Mouse (Mus musculus): ENCODE data around the gene Cfap99. TPM values are rescaled to one million over a fixed set of nuclear protein-coding genes. Genes with fewer than 3 reads are reported as not detected.

Gene Cfap99
- polyA plus RNA-seq, 1 experiment from 2014 or later: not detected

GRCm38 (mm10) chr5:34259172-34259816, 29.1 kb upstream of the Cfap99 start:
- 0 out of 2 replicates have a peak, but pooled peaks cover under 1% of the 10 kb centered on the region for H3K4me1 ChIP-seq
- no peak overlapping the region for H3K4me3 ChIP-seq (replicated peaks)
- no peak overlapping the region for H3K9ac ChIP-seq
- WGBS: 73% methylated on average over 3 of the region's 3 CpGs
- no peaks in the 10 kb centered on the region for H3K9me3 ChIP-seq (replicated peaks)
- no peak for ATAC-seq (replicated peaks; ENCODE audit: low FRiP score)
- H3K36me3 ChIP-seq: no peaks in the 10 kb centered on the region
- H3K27ac ChIP-seq: no peak overlapping the region
- H3K27me3 ChIP-seq: no peaks in the 10 kb centered on the region
- no peak overlapping the region for H3K4me2 ChIP-seq

GRCm38 (mm10) chr5:34266065-34266464, 22.3 kb upstream of the Cfap99 start:
- ATAC-seq (replicated peaks; ENCODE audit: low FRiP score): no peak
- Histone ChIP-seq H3K9ac (no peak overlapping the region), H3K27ac (no peak overlapping the region), H3K4me3 (replicated peaks) (no peak overlapping the region), H3K4me1 (no peaks in the 10 kb centered on the region), H3K9me3 (replicated peaks) (no peaks in the 10 kb centered on the region), H3K36me3 (no peaks in the 10 kb centered on the region), H3K27me3 (no peaks in the 10 kb centered on the region), H3K4me2 (no peak overlapping the region)
- WGBS: 66% methylated on average over 4 of the region's 4 CpGs

GRCm38 (mm10) chr5:34269197-34269920, 19.0 kb upstream of the Cfap99 start:
- Histone ChIP-seq H3K4me2 (no peak overlapping the region), H3K4me1 (no peaks in the 10 kb centered on the region), H3K36me3 (no peaks in the 10 kb centered on the region), H3K4me3 (replicated peaks) (no peak overlapping the region), H3K27ac (no peak overlapping the region), H3K27me3 (no peaks in the 10 kb centered on the region), H3K9me3 (replicated peaks) (no peaks in the 10 kb centered on the region), H3K9ac (no peak overlapping the region)
- 81% methylated on average over 16 of the region's 16 CpGs for WGBS
- no peak for ATAC-seq (replicated peaks; ENCODE audit: low FRiP score)

GRCm38 (mm10) chr5:34269921-34270465, 18.4 kb upstream of the Cfap99 start:
- Histone ChIP-seq H3K4me1 (no peaks in the 10 kb centered on the region), H3K27me3 (no peaks in the 10 kb centered on the region), H3K9me3 (replicated peaks) (no peaks in the 10 kb centered on the region), H3K36me3 (no peaks in the 10 kb centered on the region), H3K9ac (no peak overlapping the region), H3K4me3 (replicated peaks) (no peak overlapping the region), H3K27ac (no peak overlapping the region), H3K4me2 (no peak overlapping the region)
- ATAC-seq (replicated peaks; ENCODE audit: low FRiP score): no peak
- 66% methylated on average over 12 of the region's 12 CpGs for WGBS

GRCm38 (mm10) chr5:34271743-34272142, 16.7 kb upstream of the Cfap99 start:
- no peaks in the 10 kb centered on the region for H3K9me3 ChIP-seq (replicated peaks)
- no peak for ATAC-seq (replicated peaks; ENCODE audit: low FRiP score)
- H3K4me3 ChIP-seq (replicated peaks): no peak overlapping the region
- no peak overlapping the region for H3K27ac ChIP-seq
- 0 out of 2 replicates have a peak, but pooled peaks cover 3% of the 10 kb centered on the region for H3K27me3 ChIP-seq
- H3K4me1 ChIP-seq: no peaks in the 10 kb centered on the region
- 26% methylated on average over 4 of the region's 4 CpGs for WGBS
- no peak overlapping the region for H3K9ac ChIP-seq
- no peak overlapping the region for H3K4me2 ChIP-seq
- H3K36me3 ChIP-seq: no peaks in the 10 kb centered on the region

GRCm38 (mm10) chr5:34273251-34273681, 15.1 kb upstream of the Cfap99 start:
- no peak overlapping the region for H3K9ac ChIP-seq
- H3K36me3 ChIP-seq: no peaks in the 10 kb centered on the region
- WGBS: 58% methylated on average over 5 of the region's 5 CpGs
- ATAC-seq (replicated peaks; ENCODE audit: low FRiP score): no peak
- no peaks in the 10 kb centered on the region for H3K9me3 ChIP-seq (replicated peaks)
- no peak overlapping the region for H3K4me2 ChIP-seq
- no peaks in the 10 kb centered on the region for H3K4me1 ChIP-seq
- H3K27ac ChIP-seq: no peak overlapping the region
- H3K27me3 ChIP-seq: 0 out of 2 replicates have a peak, but pooled peaks cover 3% of the 10 kb centered on the region
- no peak overlapping the region for H3K4me3 ChIP-seq (replicated peaks)

- ATAC-seq (replicated peaks; ENCODE audit: low FRiP score): no peak
- Histone ChIP-seq H3K36me3 (no peaks in the 10 kb centered on the region), H3K4me1 (no peaks in the 10 kb centered on the region), H3K27ac (no peak overlapping the region), H3K27me3 (0 out of 2 replicates have a peak, but pooled peaks cover 3% of the 10 kb centered on the region), H3K4me2 (no peak overlapping the region), H3K9ac (no peak overlapping the region), H3K9me3 (replicated peaks) (no peaks in the 10 kb centered on the region), H3K4me3 (replicated peaks) (no peak overlapping the region)
- WGBS: 86% methylated on average over 3 of the region's 3 CpGs
Measured at GRCm38 (mm10) chr5:34274268-34274667, 14.1 kb upstream of the Cfap99 start.

- Histone ChIP-seq H3K27ac (no peak overlapping the region), H3K4me2 (no peak overlapping the region), H3K27me3 (0 out of 2 replicates have a peak, but pooled peaks cover 3% of the 10 kb centered on the region), H3K9ac (no peak overlapping the region), H3K9me3 (replicated peaks) (no peaks in the 10 kb centered on the region), H3K4me1 (no peaks in the 10 kb centered on the region), H3K4me3 (replicated peaks) (no peak overlapping the region), H3K36me3 (no peaks in the 10 kb centered on the region)
- WGBS: 90% methylated on average over 10 of the region's 10 CpGs
- no peak for ATAC-seq (replicated peaks; ENCODE audit: low FRiP score)
Measured at GRCm38 (mm10) chr5:34274676-34275293, 13.6 kb upstream of the Cfap99 start.

- no peaks in the 10 kb centered on the region for H3K4me1 ChIP-seq
- H3K9me3 ChIP-seq (replicated peaks): no peaks in the 10 kb centered on the region
- no peaks in the 10 kb centered on the region for H3K36me3 ChIP-seq
- no peak for ATAC-seq (replicated peaks; ENCODE audit: low FRiP score)
- H3K27ac ChIP-seq: no peak overlapping the region
- H3K4me2 ChIP-seq: no peak overlapping the region
- WGBS: 64% methylated on average over 7 of the region's 7 CpGs
- H3K9ac ChIP-seq: no peak overlapping the region
- H3K27me3 ChIP-seq: 0 out of 2 replicates have a peak, but pooled peaks cover 3% of the 10 kb centered on the region
- H3K4me3 ChIP-seq (replicated peaks): no peak overlapping the region
Measured at GRCm38 (mm10) chr5:34276191-34276590, 12.2 kb upstream of the Cfap99 start.

- no peaks in the 10 kb centered on the region for H3K36me3 ChIP-seq
- no peak overlapping the region for H3K4me2 ChIP-seq
- no peak for ATAC-seq (replicated peaks; ENCODE audit: low FRiP score)
- no peak overlapping the region for H3K9ac ChIP-seq
- 0 out of 2 replicates have a peak, but pooled peaks cover 3% of the 10 kb centered on the region for H3K27me3 ChIP-seq
- no peaks in the 10 kb centered on the region for H3K9me3 ChIP-seq (replicated peaks)
- WGBS: 59% methylated on average over 6 of the region's 6 CpGs
- H3K4me1 ChIP-seq: no peaks in the 10 kb centered on the region
- H3K27ac ChIP-seq: no peak overlapping the region
- H3K4me3 ChIP-seq (replicated peaks): no peak overlapping the region
Measured at GRCm38 (mm10) chr5:34276746-34277145, 11.7 kb upstream of the Cfap99 start.

- no peaks in the 10 kb centered on the region for H3K36me3 ChIP-seq
- no peaks in the 10 kb centered on the region for H3K4me1 ChIP-seq
- no peaks in the 10 kb centered on the region for H3K9me3 ChIP-seq (replicated peaks)
- no peak for ATAC-seq (replicated peaks; ENCODE audit: low FRiP score)
- no peak overlapping the region for H3K4me2 ChIP-seq
- H3K27me3 ChIP-seq: 0 out of 2 replicates have a peak, but pooled peaks cover 7% of the 10 kb centered on the region
- 68% methylated on average over 4 of the region's 4 CpGs for WGBS
- no peak overlapping the region for H3K9ac ChIP-seq
- no peak overlapping the region for H3K4me3 ChIP-seq (replicated peaks)
- H3K27ac ChIP-seq: no peak overlapping the region
Measured at GRCm38 (mm10) chr5:34278058-34278457, 10.3 kb upstream of the Cfap99 start.

- 84% methylated on average over 9 of the region's 9 CpGs for WGBS
- no peaks in the 10 kb centered on the region for H3K36me3 ChIP-seq
- H3K4me3 ChIP-seq (replicated peaks): no peak overlapping the region
- H3K9ac ChIP-seq: no peak overlapping the region
- no peak overlapping the region for H3K27ac ChIP-seq
- H3K4me2 ChIP-seq: no peak overlapping the region
- peaks cover 12% of the 10 kb centered on the region for H3K27me3 ChIP-seq
- no peaks in the 10 kb centered on the region for H3K4me1 ChIP-seq
- H3K9me3 ChIP-seq (replicated peaks): no peaks in the 10 kb centered on the region
- no peak for ATAC-seq (replicated peaks; ENCODE audit: low FRiP score)
Measured at GRCm38 (mm10) chr5:34279214-34279613, 9.2 kb upstream of the Cfap99 start.

Measured in kidney, embryonic 15.5 days (tissue).